Mouse (Mus musculus): ENCODE data around the gene Shf.

- no peak for TF ChIP-seq CHD2 (IDR thresholded peaks at IDR 0.05; ENCODE audit: low read depth, low read length)
- TF ChIP-seq HCFC1 (IDR thresholded peaks at IDR 0.05; ENCODE audit: borderline replicate concordance, insufficient read depth, low read length) = no peak
Observed at GRCm38 (mm10) chr2:122374666-122375331, 5.8 kb upstream of the Shf start.

Data from ES-E14 (cell line).